Mouse (Mus musculus): ENCODE results near the gene Tmcc1. TPM values are rescaled to one million over a fixed set of nuclear protein-coding genes. Genes with fewer than 3 reads are reported as not detected.
A peak's percentile ranks its signal among the peaks of the same experiment; 100 is the strongest.

Tmcc1 gene
- polyA plus RNA-seq, 1 experiment, result 17.6 TPM

DNA sequence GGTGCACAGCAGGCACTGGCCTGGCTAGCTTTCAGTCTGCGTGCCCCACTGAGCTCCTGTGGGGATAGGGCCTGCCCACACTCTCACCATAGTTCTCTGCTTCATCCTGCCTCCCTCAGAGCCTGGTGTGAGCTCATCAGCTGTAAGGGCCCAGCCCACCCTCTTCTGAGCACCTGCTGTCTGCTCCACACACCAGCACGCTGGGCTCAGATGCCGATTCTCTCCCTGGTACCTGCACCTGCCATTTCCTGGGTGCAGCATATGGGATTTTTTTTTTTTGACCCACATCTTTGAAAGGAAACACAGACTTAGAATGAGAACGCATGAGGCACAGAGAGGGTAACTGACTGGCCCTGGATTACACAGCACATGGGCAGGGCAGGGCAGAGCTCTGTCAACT is 203.7 kb downstream of the Tmcc1 start:
- Histone ChIP-seq H3K36me3 (ENCODE audit: control insufficient read depth, insufficient read depth) (no peaks in the 10 kb centered on the region), H3K4me3 (no peak overlapping the region), H3K27me3 (ENCODE audit: control insufficient read depth, insufficient read depth, insufficient read length) (no peaks in the 10 kb centered on the region), H3ac (ENCODE audit: control insufficient read depth, insufficient read length) (no peak overlapping the region), H3K79me2 (ENCODE audit: control insufficient read depth, insufficient read depth) (peaks cover 49% of the 10 kb centered on the region), H3K4me2 (ENCODE audit: low read depth) (peak overlapping the region; percentile 87)
- TF ChIP-seq POLR2A (IDR thresholded peaks at IDR 0.05; ENCODE audit: insufficient read length, low read depth) (no peak), MYOG (IDR thresholded peaks at IDR 0.05; ENCODE audit: control insufficient read depth in 1 of 3, insufficient read depth in 1 of 3, insufficient read length in 2 of 3, low read depth in 2 of 3) (peak in 2 of 3 experiments; percentile 67 to 87), TCF3 (IDR thresholded peaks at IDR 0.05; ENCODE audit: insufficient read length, low read depth) (peak; percentile 30), USF1 (IDR thresholded peaks at IDR 0.05; ENCODE audit: low read depth) (no peak), POLR2AphosphoS2 (IDR thresholded peaks at IDR 0.05; ENCODE audit: insufficient read length, low read depth) (no peak), MYOD1 (IDR thresholded peaks at IDR 0.05; ENCODE audit: control insufficient read depth in 1 of 3, insufficient read length in 2 of 3, low read depth in 2 of 3) (peak in 2 of 3 experiments; percentile 86 to 94)

GRCm38 (mm10) chr6:115989032-115989431 is 204.3 kb downstream of the Tmcc1 start:
- Histone ChIP-seq H3K36me3 (ENCODE audit: control insufficient read depth, insufficient read depth) (no peaks in the 10 kb centered on the region), H3ac (ENCODE audit: control insufficient read depth, insufficient read length) (no peak overlapping the region), H3K27me3 (ENCODE audit: control insufficient read depth, insufficient read depth, insufficient read length) (no peaks in the 10 kb centered on the region), H3K4me2 (ENCODE audit: low read depth) (peak overlapping the region; percentile 87), H3K4me3 (no peak overlapping the region), H3K79me2 (ENCODE audit: control insufficient read depth, insufficient read depth) (peaks cover 47% of the 10 kb centered on the region)
- TF ChIP-seq TCF3 (IDR thresholded peaks at IDR 0.05; ENCODE audit: insufficient read length, low read depth) (no peak), MYOG (IDR thresholded peaks at IDR 0.05; ENCODE audit: control insufficient read depth in 1 of 3, insufficient read depth in 1 of 3, insufficient read length in 2 of 3, low read depth in 2 of 3) (no peak), MAX (IDR thresholded peaks at IDR 0.05; ENCODE audit: low read depth) (no peak), E2F4 (IDR thresholded peaks at IDR 0.05; ENCODE audit: insufficient read depth) (no peak), MYOD1 (IDR thresholded peaks at IDR 0.05; ENCODE audit: control insufficient read depth in 1 of 3, insufficient read length in 2 of 3, low read depth in 2 of 3) (no peak), POLR2A (IDR thresholded peaks at IDR 0.05; ENCODE audit: insufficient read length, low read depth) (no peak), SRF (IDR thresholded peaks at IDR 0.05; ENCODE audit: control insufficient read depth, insufficient read length, low read depth) (no peak), CEBPB (IDR thresholded peaks at IDR 0.05; ENCODE audit: insufficient read depth, poor library complexity, severe bottlenecking) (no peak), POLR2AphosphoS2 (IDR thresholded peaks at IDR 0.05; ENCODE audit: insufficient read length, low read depth) (no peak), TCF12 (IDR thresholded peaks at IDR 0.05; ENCODE audit: insufficient read depth, poor library complexity, severe bottlenecking) (no peak), REST (IDR thresholded peaks at IDR 0.05; ENCODE audit: insufficient read depth, insufficient read length) (no peak), USF1 (IDR thresholded peaks at IDR 0.05; ENCODE audit: low read depth) (no peak)

- TF ChIP-seq MYOG (IDR thresholded peaks at IDR 0.05; ENCODE audit: control insufficient read depth in 1 of 3, insufficient read depth in 1 of 3, insufficient read length in 2 of 3, low read depth in 2 of 3), result no peak
- no peak for TF ChIP-seq CEBPB (IDR thresholded peaks at IDR 0.05; ENCODE audit: insufficient read depth, poor library complexity, severe bottlenecking)
- TF ChIP-seq MYOD1 (IDR thresholded peaks at IDR 0.05; ENCODE audit: control insufficient read depth in 1 of 3, insufficient read length in 2 of 3, low read depth in 2 of 3), result no peak
- no peak for TF ChIP-seq POLR2A (IDR thresholded peaks at IDR 0.05; ENCODE audit: insufficient read length, low read depth)
- TF ChIP-seq REST (IDR thresholded peaks at IDR 0.05; ENCODE audit: insufficient read depth, insufficient read length), result no peak
- no peak for TF ChIP-seq MAX (IDR thresholded peaks at IDR 0.05; ENCODE audit: low read depth)
- Histone ChIP-seq H3ac (ENCODE audit: control insufficient read depth, insufficient read length) (no peak overlapping the region), H3K4me2 (ENCODE audit: low read depth) (no peak overlapping the region), H3K79me2 (ENCODE audit: control insufficient read depth, insufficient read depth) (peaks cover 30% of the 10 kb centered on the region), H3K27me3 (ENCODE audit: control insufficient read depth, insufficient read depth, insufficient read length) (no peaks in the 10 kb centered on the region), H3K4me3 (no peak overlapping the region), H3K36me3 (ENCODE audit: control insufficient read depth, insufficient read depth) (no peaks in the 10 kb centered on the region)
Observed at GRCm38 (mm10) chr6:115987096-115987747, 206.1 kb downstream of the Tmcc1 start.

- Histone ChIP-seq H3K27me3 (ENCODE audit: control insufficient read depth, insufficient read depth, insufficient read length) (no peaks in the 10 kb centered on the region), H3ac (ENCODE audit: control insufficient read depth, insufficient read length) (no peak overlapping the region), H3K79me2 (ENCODE audit: control insufficient read depth, insufficient read depth) (peaks cover 30% of the 10 kb centered on the region), H3K4me2 (ENCODE audit: low read depth) (no peak overlapping the region), H3K4me3 (no peak overlapping the region), H3K36me3 (ENCODE audit: control insufficient read depth, insufficient read depth) (no peaks in the 10 kb centered on the region)
- no peak for TF ChIP-seq REST (IDR thresholded peaks at IDR 0.05; ENCODE audit: insufficient read depth, insufficient read length)
- peak in 1 of 3 experiments; percentile 22 for TF ChIP-seq MYOD1 (IDR thresholded peaks at IDR 0.05; ENCODE audit: control insufficient read depth in 1 of 3, insufficient read length in 2 of 3, low read depth in 2 of 3)
- TF ChIP-seq MYOG (IDR thresholded peaks at IDR 0.05; ENCODE audit: control insufficient read depth in 1 of 3, insufficient read depth in 1 of 3, insufficient read length in 2 of 3, low read depth in 2 of 3), result peak in 1 of 3 experiments; percentile 12
- TF ChIP-seq E2F4 (IDR thresholded peaks at IDR 0.05; ENCODE audit: insufficient read depth), result no peak
- TF ChIP-seq USF1 (IDR thresholded peaks at IDR 0.05; ENCODE audit: low read depth), result no peak
Observed at GRCm38 (mm10) chr6:115986472-115987095, 206.7 kb downstream of the Tmcc1 start.

DNA sequence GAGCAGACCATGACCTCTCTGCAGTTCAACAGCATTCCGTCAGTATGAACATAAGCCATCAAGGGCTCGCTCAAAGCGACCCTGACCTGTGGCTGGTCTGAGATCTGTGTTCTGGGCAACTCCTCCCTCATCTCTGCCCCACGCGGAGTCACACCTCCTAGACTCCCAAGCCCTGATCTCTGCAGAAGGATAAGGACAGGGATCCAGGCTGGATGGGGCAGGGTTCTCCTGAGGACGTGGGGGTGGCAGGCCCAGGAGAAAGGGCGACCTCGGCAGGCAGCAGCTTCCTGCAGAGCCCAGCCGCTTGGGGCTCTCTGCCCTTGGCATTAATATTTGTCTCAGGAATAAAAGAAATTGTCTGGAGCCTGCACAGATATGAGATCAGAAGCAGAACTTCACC is 207.7 kb downstream of the Tmcc1 start:
- no peak overlapping the region for H3K4me3 ChIP-seq
- H3K36me3 ChIP-seq (ENCODE audit: control insufficient read depth, insufficient read depth), result no peaks in the 10 kb centered on the region
- TF ChIP-seq REST (IDR thresholded peaks at IDR 0.05; ENCODE audit: insufficient read depth, insufficient read length), result no peak
- no peak for TF ChIP-seq MYOG (IDR thresholded peaks at IDR 0.05; ENCODE audit: control insufficient read depth in 1 of 3, insufficient read depth in 1 of 3, insufficient read length in 2 of 3, low read depth in 2 of 3)
- TF ChIP-seq USF1 (IDR thresholded peaks at IDR 0.05; ENCODE audit: low read depth), result no peak
- TF ChIP-seq TCF12 (IDR thresholded peaks at IDR 0.05; ENCODE audit: insufficient read depth, poor library complexity, severe bottlenecking), result no peak
- TF ChIP-seq MYOD1 (IDR thresholded peaks at IDR 0.05; ENCODE audit: control insufficient read depth in 1 of 3, insufficient read length in 2 of 3, low read depth in 2 of 3), result no peak
- no peak for TF ChIP-seq E2F4 (IDR thresholded peaks at IDR 0.05; ENCODE audit: insufficient read depth)
- no peak for TF ChIP-seq POLR2A (IDR thresholded peaks at IDR 0.05; ENCODE audit: insufficient read length, low read depth)
- no peak for TF ChIP-seq MAX (IDR thresholded peaks at IDR 0.05; ENCODE audit: low read depth)
- TF ChIP-seq TCF3 (IDR thresholded peaks at IDR 0.05; ENCODE audit: insufficient read length, low read depth), result no peak
- TF ChIP-seq SRF (IDR thresholded peaks at IDR 0.05; ENCODE audit: control insufficient read depth, insufficient read length, low read depth), result no peak
- no peak for TF ChIP-seq POLR2AphosphoS2 (IDR thresholded peaks at IDR 0.05; ENCODE audit: insufficient read length, low read depth)
- no peak for TF ChIP-seq CEBPB (IDR thresholded peaks at IDR 0.05; ENCODE audit: insufficient read depth, poor library complexity, severe bottlenecking)
- no peaks in the 10 kb centered on the region for H3K27me3 ChIP-seq (ENCODE audit: control insufficient read depth, insufficient read depth, insufficient read length)
- no peak overlapping the region for H3ac ChIP-seq (ENCODE audit: control insufficient read depth, insufficient read length)
- peaks cover 24% of the 10 kb centered on the region for H3K79me2 ChIP-seq (ENCODE audit: control insufficient read depth, insufficient read depth)
- H3K4me2 ChIP-seq (ENCODE audit: low read depth), result no peak overlapping the region
